Mouse (Mus musculus) lung, embryonic 14.5 days (tissue): ENCODE data around the gene Nol3. TPM values are rescaled to one million over a fixed set of nuclear protein-coding genes. Genes with fewer than 3 reads are reported as not detected.
A peak's percentile ranks its signal among the peaks of the same experiment; 100 is the strongest.

Experiments
- ATAC-seq: fragments of 200-750 bp; cut with Nextera tagmentation; 2 replicates; pipeline ENCODE4 v1.8.0; 2017; ENCODE audit warnings: mild to moderate bottlenecking, moderate TSS enrichment, moderate library complexity; ENCODE audit not compliant: insufficient read depth
- DNase-seq: peaks from one replicate; pipeline ENCODE4 v3.0.0-alpha.2; 2015
- H3K27ac ChIP-seq: fragments of 300-500 bp; sonication (generic); 2 replicates; pipeline ENCODE4 v1.5.1; 2014; ENCODE audit warnings: low read depth, mild to moderate bottlenecking, moderate library complexity
- H3K27me3 ChIP-seq: fragments of 300-500 bp; sonication (generic); 2 replicates; pipeline ENCODE4 v1.6.1; 2014; ENCODE audit warnings: low read length, control low read depth; ENCODE audit not compliant: insufficient read depth
- H3K36me3 ChIP-seq: fragments of 300-500 bp; sonication (generic); 2 replicates; pipeline ENCODE4 v1.6.1; 2014; ENCODE audit warnings: control low read depth; ENCODE audit not compliant: insufficient read depth
- H3K4me1 ChIP-seq: fragments of 300-500 bp; sonication (generic); 2 replicates; pipeline ENCODE4 v1.6.1; 2014; ENCODE audit warnings: antibody characterized with exemption, control low read depth; ENCODE audit not compliant: insufficient read depth
- H3K4me2 ChIP-seq: fragments of 300-500 bp; sonication (generic); 2 replicates; pipeline ENCODE4 v1.6.1; 2014; ENCODE audit warnings: mild to moderate bottlenecking
- H3K4me3 ChIP-seq: fragments of 300-500 bp; sonication (generic); 2 replicates; pipeline ENCODE4 v1.5.1; 2014; ENCODE audit warnings: low read depth, low read length
- H3K9ac ChIP-seq: fragments of 300-500 bp; sonication (generic); 2 replicates; pipeline ENCODE4 v1.6.1; 2014
- H3K9me3 ChIP-seq: fragments of 300-500 bp; sonication (generic); 2 replicates; pipeline ENCODE4 v1.6.1; 2016; ENCODE audit warnings: low read depth, low read length, control low read depth
- CTCF ChIP-seq: IDR thresholded peaks from 2 replicates; pipeline ENCODE4 v1.5.1; 2016; ENCODE audit warnings: antibody characterized with exemption, low read depth
- WGBS: fragments of 180-500 bp; shearing (Covaris S2); extraction: QIAGEN DNeasy Blood & Tissue Kit; methylation state at CpG from one replicate; pipeline ENCODE4 v1.1.7; 2014; 5-methylcytosine and 5-hydroxymethylcytosine counted together
- polyA plus RNA-seq: library from polyadenylated mRNA; unstranded; fragments of >200 nt; fragmentation: Nextera tagmentation; extraction: Ambion mirVana; gene quantifications from 2 replicates; pipeline ENCODE4 v1.2.1, GENCODE M21; 2014

Gene Nol3
- polyA plus RNA-seq, 1 experiment from 2014 or later: 1.1 TPM

GRCm38 (mm10) chr8:105251954-105252353 lies 24.0 kb upstream of the Nol3 start:
- Histone ChIP-seq H3K4me1 (peaks cover 2% of the 10 kb centered on the region; the same call in 1 of the 2 replicates), H3K4me3 (no peak overlapping the region), H3K9me3 (no peaks in the 10 kb centered on the region), H3K27me3 (no peaks in the 10 kb centered on the region), H3K36me3 (peaks cover 65% of the 10 kb centered on the region), H3K4me2 (no peak overlapping the region), H3K27ac (no peak overlapping the region), H3K9ac (no peak overlapping the region)
- ATAC-seq (no peak), DNase-seq (no peak)
- no peak for TF ChIP-seq CTCF
- WGBS: 83% methylated on average over 6 of the region's 6 CpGs

DNA sequence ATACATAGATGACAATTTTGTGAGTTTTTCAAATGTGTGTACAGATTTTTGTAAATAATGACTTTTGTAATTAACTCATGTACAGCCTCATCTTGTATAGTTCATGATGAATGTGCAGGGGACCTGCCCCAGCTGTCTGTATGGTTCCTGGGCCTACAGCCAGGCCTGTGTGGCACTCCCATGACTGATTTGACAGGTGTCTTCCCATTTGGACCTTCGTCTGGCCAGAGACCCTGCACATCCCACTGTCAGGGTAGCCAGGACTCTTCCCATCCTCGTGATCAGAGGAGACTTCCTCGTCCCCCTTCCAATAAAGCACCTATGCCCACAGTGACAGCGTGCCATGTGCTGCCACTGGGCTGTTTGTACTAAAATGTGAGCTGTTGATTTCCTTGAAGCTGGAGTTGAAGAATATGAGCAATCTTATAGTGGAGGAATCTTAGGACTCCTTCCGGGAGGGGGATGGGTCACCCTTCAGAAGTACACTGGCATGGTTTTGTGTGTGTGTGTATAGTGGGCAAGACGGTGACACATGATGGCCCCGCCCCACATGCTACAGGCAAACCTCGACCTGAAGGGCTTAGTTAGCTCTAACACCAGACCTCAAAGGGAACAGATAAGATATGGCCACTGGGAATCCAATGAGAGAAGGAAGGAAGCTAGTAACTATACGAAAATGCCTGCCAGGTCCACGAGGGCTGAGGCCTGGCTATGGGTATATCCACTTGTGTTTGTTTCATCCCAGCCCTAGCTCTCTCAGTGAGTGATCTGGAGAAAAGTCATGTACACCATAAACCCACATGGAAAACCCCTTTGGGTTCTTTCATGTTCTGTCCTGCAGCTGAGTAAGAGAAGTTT lies 23.0 kb upstream of the Nol3 start:
- Histone ChIP-seq H3K9me3 (no peaks in the 10 kb centered on the region), H3K4me1 (peaks cover 2% of the 10 kb centered on the region; the same call in 1 of the 2 replicates), H3K4me2 (peak overlapping the region; percentile 98), H3K9ac (no peak overlapping the region), H3K27me3 (peaks cover 1% of the 10 kb centered on the region), H3K4me3 (peak overlapping the region; percentile 63; the same call in 1 of the 2 replicates), H3K36me3 (peaks cover 57% of the 10 kb centered on the region), H3K27ac (no peak overlapping the region)
- ATAC-seq (no peak), DNase-seq (no peak)
- 75% methylated on average over 10 of the region's 10 CpGs for WGBS
- no peak for TF ChIP-seq CTCF

DNA sequence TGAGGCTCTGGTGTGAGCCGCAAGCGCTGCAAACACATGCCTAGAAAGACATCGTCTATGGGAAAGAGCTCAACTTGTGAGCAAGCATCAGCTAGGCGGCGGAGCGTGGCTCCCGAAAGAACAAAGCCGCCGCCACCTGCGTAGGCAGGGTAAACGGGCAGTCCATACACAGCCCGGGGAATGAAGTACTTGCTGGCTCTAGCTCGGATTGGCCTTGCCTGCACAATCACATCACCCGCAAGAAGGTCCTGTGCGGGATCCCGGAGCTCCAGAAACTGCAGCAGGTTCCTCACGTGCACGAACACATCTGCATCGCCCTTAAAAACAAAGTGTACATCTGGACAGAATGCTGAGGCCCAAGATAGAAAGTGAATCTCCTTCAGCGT lies 22.2 kb upstream of the Nol3 start:
- TF ChIP-seq CTCF: no peak
- H3K27me3 ChIP-seq: peaks cover 10% of the 10 kb centered on the region
- H3K27ac ChIP-seq: peak overlapping the region; percentile 91; the same call in 1 of the 2 replicates
- 36% methylated on average over 20 of the region's 20 CpGs for WGBS
- H3K9me3 ChIP-seq: no peaks in the 10 kb centered on the region
- H3K4me2 ChIP-seq: peak overlapping the region; percentile 98
- H3K9ac ChIP-seq: peak overlapping the region; percentile 74
- H3K4me3 ChIP-seq: peak overlapping the region; percentile 63
- peaks cover 49% of the 10 kb centered on the region for H3K36me3 ChIP-seq
- peak; percentile 14; the same call in 1 of the 2 replicates for ATAC-seq
- DNase-seq: no peak
- peaks cover 2% of the 10 kb centered on the region; the same call in 1 of the 2 replicates for H3K4me1 ChIP-seq

DNA sequence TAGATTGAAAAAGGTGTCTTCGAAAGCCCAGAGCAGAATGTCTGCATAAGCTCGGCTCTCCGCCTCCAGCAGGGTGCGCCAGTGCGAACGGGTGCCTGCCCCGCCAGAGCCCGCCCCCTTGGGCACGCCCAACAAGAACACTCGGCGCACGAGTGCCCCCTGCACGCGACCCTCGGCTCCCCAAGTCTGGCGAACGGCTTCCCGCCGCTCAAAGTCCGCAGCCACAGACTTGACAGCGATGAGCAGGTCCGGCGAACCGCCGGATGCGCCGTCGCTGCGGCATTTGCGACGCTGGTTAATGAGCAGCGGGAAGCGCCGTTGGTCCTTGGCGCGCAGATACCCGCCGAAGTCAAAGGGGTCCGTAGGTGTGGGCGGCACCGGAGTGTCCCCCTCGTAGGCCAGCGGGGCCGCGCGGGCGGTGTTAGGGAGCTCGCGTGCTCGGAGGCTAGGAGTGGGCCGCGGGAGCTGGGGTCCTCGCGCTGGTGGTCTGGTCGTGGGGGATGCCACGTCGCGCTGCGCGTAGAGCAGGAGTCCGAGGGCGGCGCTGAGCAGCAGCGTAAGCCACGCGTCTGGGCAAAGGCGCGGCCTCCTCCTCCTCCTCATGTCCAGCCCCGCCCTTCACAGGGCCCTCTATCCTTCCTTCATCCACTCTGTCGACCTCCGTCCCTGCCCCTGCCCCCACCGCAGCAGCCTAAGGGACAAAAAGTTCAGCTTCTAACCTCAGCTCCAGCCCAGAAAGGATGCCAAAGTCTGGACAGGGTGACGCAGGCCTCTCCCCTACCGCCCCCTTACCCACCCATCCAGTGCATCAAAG lies 21.6 kb upstream of the Nol3 start:
- H3K4me2 ChIP-seq: peak overlapping the region; percentile 98
- peak; percentile 84 for TF ChIP-seq CTCF
- H3K36me3 ChIP-seq: peaks cover 43% of the 10 kb centered on the region
- H3K4me1 ChIP-seq: peaks cover 6% of the 10 kb centered on the region; the same call in 1 of the 2 replicates
- WGBS: under 1% methylated on average over 74 of the region's 74 CpGs
- H3K9ac ChIP-seq: peak overlapping the region; percentile 74
- peaks cover 16% of the 10 kb centered on the region for H3K27me3 ChIP-seq
- peak overlapping the region; percentile 91 for H3K27ac ChIP-seq
- peak; percentile 96 for DNase-seq
- ATAC-seq: peak; percentile 91
- H3K4me3 ChIP-seq: peak overlapping the region; percentile 63
- no peaks in the 10 kb centered on the region for H3K9me3 ChIP-seq

GRCm38 (mm10) chr8:105254966-105255350 lies 21.0 kb upstream of the Nol3 start, which contains the start of gene B3gnt9:
B3gnt9 (minus strand) TSS chr8:105255153.
- peak within 1 kb of the TSS; percentile 63 for H3K4me3 ChIP-seq
- H3K36me3 ChIP-seq: peaks cover 37% of the 10 kb centered on the region
- peak; percentile 5; the same call in 1 of the 2 replicates for TF ChIP-seq CTCF
- H3K27ac ChIP-seq: peak within 1 kb of the TSS; percentile 91
- peaks cover 10% of the 10 kb centered on the region; the same call in 1 of the 2 replicates for H3K4me1 ChIP-seq
- peak within 1 kb of the TSS; percentile 74 for H3K9ac ChIP-seq
- ATAC-seq (peak; percentile 85), DNase-seq (peak; percentile 89)
- WGBS: 3% methylated on average over 14 of the region's 14 CpGs
- peak within 1 kb of the TSS; percentile 98 for H3K4me2 ChIP-seq
- no peaks in the 10 kb centered on the region for H3K9me3 ChIP-seq
- peaks cover 22% of the 10 kb centered on the region for H3K27me3 ChIP-seq

GRCm38 (mm10) chr8:105257318-105258114 lies 18.4 kb upstream of the Nol3 start:
- Histone ChIP-seq H3K4me2 (no peak overlapping the region), H3K27me3 (peaks cover 31% of the 10 kb centered on the region), H3K9ac (no peak overlapping the region), H3K4me3 (no peak overlapping the region), H3K36me3 (peaks cover 13% of the 10 kb centered on the region), H3K9me3 (no peaks in the 10 kb centered on the region), H3K27ac (no peak overlapping the region), H3K4me1 (peaks cover 10% of the 10 kb centered on the region; the same call in 1 of the 2 replicates)
- 75% methylated on average over 7 of the region's 7 CpGs for WGBS
- DNase-seq (no peak), ATAC-seq (no peak)
- no peak for TF ChIP-seq CTCF
